Mouse (Mus musculus) yolk sac, embryonic 10.5 days (tissue): ENCODE results near the gene Gorasp2.

Experiments used
- DNase-seq: peaks from one replicate; pipeline ENCODE4 v3.0.0-alpha.2; 2017; ENCODE audit warnings: low spot score

Gene Gorasp2

DNA sequence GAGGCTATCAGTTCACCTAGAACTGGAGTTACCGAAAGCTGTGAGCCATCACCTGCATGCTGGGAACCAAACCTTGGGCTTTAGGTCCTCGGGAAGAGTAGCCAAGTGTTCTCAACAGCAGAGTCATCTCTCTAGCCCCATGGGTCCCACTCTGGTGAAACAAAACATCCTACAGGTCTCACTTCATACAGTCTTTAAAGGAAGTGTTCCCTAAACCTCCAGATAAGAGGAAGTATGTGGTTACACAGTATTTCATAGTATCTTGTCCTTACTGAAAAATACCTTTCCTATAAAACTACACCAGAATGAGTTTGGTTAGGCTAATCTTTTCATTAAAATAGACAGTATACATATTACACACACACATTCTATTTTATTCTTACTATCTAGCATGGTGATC is 81.2 kb downstream of the Gorasp2 start:
- no peak for DNase-seq

DNA sequence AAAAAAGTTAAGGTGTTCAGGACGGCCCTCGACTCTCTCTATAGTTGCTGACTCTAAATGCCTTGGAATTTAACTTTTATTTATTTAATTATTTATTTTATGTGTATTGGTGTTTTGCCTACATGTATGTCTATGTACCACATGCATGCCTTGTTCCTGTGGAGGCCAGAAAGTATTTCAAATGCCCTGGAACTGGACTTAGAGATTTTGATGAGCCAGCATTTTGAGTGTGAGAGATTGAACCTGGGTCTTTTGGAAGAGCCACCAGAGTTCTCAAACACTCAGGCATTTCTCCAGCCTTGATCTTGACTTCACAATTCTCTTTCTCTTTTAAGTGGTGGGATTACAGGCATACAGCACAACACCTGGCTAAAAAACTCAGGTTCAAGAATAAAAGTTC is 90.3 kb downstream of the Gorasp2 start:
- DNase-seq = no peak

DNA sequence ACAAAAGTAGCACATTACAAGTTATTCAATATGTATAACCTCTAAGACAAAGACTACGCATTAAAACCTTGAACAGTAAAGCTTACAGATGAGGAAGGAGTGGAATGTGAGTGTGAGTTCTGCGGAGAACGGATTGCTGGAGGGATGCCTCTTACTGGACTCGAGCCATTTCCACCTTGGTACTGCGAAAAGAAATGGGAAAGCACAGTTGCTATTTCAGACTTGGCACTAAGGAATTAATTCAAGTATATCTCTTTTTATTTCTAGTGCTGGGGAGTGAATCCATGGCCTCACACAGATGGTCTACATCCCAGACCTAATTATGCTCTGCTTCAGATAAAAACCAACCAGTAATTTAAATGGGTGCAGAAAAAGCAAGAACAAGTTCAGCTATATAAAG is 90.8 kb downstream of the Gorasp2 start:
- no peak for DNase-seq
